Mouse (Mus musculus) embryonic facial prominence, embryonic 14.5 days (tissue): Measurements from ENCODE around the gene Nipal4. TPM values are rescaled to one million over a fixed set of nuclear protein-coding genes. Genes with fewer than 3 reads are reported as not detected.
A peak's percentile ranks its signal among the peaks of the same experiment; 100 is the strongest.

Source experiments
- ATAC-seq: fragments of 200-750 bp; cut with Nextera tagmentation; 2 replicates; pipeline ENCODE4 v1.8.0; 2017; ENCODE audit warnings: low read depth, moderate number of reproducible peaks, moderate TSS enrichment
- DNase-seq: peaks from one replicate; pipeline ENCODE4 v3.0.0-alpha.2; 2015; ENCODE audit warnings: low spot score
- H3K27ac ChIP-seq: fragments of 300-500 bp; sonication (generic); replicated peaks from 2 replicates; pipeline ENCODE4 v1.5.1; 2014; ENCODE audit warnings: low read depth, mild to moderate bottlenecking, low read length, moderate library complexity
- H3K27me3 ChIP-seq: fragments of 300-500 bp; sonication (generic); replicated peaks from 2 replicates; pipeline ENCODE4 v1.6.1; 2014; ENCODE audit warnings: low read length; ENCODE audit not compliant: control insufficient read depth, insufficient read depth
- H3K36me3 ChIP-seq: fragments of 300-500 bp; sonication (generic); 2 replicates; pipeline ENCODE4 v1.6.1; 2014; ENCODE audit warnings: low read length, mixed read lengths; ENCODE audit not compliant: control insufficient read depth, insufficient read depth
- H3K4me1 ChIP-seq: fragments of 300-500 bp; sonication (generic); 2 replicates; pipeline ENCODE4 v1.6.1; 2014; ENCODE audit warnings: antibody characterized with exemption, low read length; ENCODE audit not compliant: control insufficient read depth, insufficient read depth
- H3K4me2 ChIP-seq: fragments of 300-500 bp; sonication (generic); 2 replicates; pipeline ENCODE4 v1.6.1; 2014; ENCODE audit warnings: low read depth, mild to moderate bottlenecking, low read length, moderate library complexity, mixed read lengths
- H3K4me3 ChIP-seq: fragments of 300-500 bp; sonication (generic); 2 replicates; pipeline ENCODE4 v1.5.1; 2014; ENCODE audit warnings: low read depth, mild to moderate bottlenecking, low read length
- H3K9ac ChIP-seq: fragments of 300-500 bp; sonication (generic); 2 replicates; pipeline ENCODE4 v1.6.1; 2014; ENCODE audit warnings: low read depth, mild to moderate bottlenecking, low read length, moderate library complexity, mixed read lengths
- H3K9me3 ChIP-seq: fragments of 300-500 bp; sonication (generic); 2 replicates; pipeline ENCODE4 v1.6.1; 2016; ENCODE audit warnings: low read length; ENCODE audit not compliant: control insufficient read depth
- WGBS: fragments of 180-500 bp; shearing (Covaris S2); extraction: QIAGEN DNeasy Blood & Tissue Kit; methylation state at CpG from one replicate; pipeline ENCODE4 v1.1.7; 2014; 5-methylcytosine and 5-hydroxymethylcytosine counted together
- polyA plus RNA-seq: library from polyadenylated mRNA; unstranded; fragments of >200 nt; fragmentation: Nextera tagmentation; extraction: Ambion mirVana; gene quantifications from 2 replicates; pipeline ENCODE4 v1.2.1, GENCODE M21; 2014

Gene Nipal4
- polyA plus RNA-seq, 1 experiment from 2014 or later = 1.8 TPM

DNA sequence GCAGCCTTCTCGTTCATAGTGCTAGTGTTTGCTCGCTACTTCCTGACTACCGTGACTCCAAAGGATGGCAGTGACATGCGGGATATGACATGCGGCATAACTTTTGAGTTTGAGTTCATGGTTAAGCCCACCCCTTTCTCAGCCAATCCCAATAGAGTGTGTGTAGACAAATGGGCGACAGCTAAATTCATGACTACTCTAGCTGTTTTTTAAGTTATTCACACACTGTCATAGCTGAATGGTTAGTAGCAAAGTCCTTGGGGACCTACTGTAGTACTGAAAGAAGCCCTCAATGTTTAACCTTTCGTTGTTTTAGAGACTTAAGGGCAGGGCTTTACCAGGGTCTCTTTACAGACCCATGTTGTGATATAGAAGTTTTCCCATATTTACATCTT is 40.5 kb downstream of the Nipal4 start:
- no peak for ATAC-seq
- H3K27ac ChIP-seq = no peak overlapping the region
- H3K4me3 ChIP-seq = no peak overlapping the region
- no peaks in the 10 kb centered on the region for H3K4me1 ChIP-seq
- no peaks in the 10 kb centered on the region for H3K27me3 ChIP-seq
- no peak overlapping the region for H3K9ac ChIP-seq
- no peak overlapping the region for H3K4me2 ChIP-seq
- WGBS = 91% methylated on average over 7 of the region's 7 CpGs
- no peak for DNase-seq
- peaks cover 49% of the 10 kb centered on the region for H3K36me3 ChIP-seq
- no peaks in the 10 kb centered on the region for H3K9me3 ChIP-seq

DNA sequence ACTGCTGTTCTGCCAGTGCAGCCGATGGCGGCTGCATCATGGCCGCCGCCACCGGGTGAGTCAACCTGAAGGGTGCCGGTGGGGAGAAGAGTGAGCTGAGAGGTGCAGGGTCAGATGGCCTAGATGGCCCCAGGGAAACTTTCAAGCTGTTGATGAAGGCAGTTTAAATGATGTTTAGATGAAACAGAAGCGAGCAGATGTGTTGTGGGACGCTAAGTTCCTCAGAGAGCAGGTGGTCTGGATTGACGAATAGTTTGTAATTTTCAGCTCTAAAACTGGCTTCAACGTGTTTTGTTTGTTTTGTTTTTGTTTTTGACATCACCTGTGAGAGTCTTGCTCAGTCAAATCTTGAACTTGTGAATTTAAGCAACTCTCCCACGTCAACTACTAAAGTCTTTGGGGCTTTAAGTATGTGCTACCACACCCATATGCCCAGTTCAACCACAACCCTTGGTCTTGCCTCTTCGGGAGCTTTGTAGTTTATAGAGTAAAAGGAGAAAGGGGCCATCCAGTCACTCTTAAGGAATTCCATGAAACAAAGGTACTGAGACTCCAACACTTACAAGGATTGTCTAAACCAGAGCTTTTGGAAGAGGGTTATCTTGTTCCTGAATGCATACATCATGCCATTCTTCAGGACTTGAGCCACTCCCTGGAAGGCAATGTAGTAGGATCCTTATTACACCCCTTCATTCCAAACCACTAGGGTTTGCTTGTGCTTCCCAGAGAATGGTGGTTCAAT is 41.0 kb downstream of the Nipal4 start:
- Histone ChIP-seq H3K27ac (no peak overlapping the region), H3K4me1 (no peaks in the 10 kb centered on the region), H3K36me3 (peaks cover 51% of the 10 kb centered on the region), H3K4me2 (no peak overlapping the region), H3K9me3 (no peaks in the 10 kb centered on the region), H3K9ac (no peak overlapping the region), H3K27me3 (no peaks in the 10 kb centered on the region), H3K4me3 (no peak overlapping the region)
- ATAC-seq (no peak), DNase-seq (no peak)
- 90% methylated on average over 12 of the region's 12 CpGs for WGBS

- H3K27me3 ChIP-seq = no peaks in the 10 kb centered on the region
- H3K27ac ChIP-seq = no peak overlapping the region
- H3K4me2 ChIP-seq = no peak overlapping the region
- no peaks in the 10 kb centered on the region for H3K4me1 ChIP-seq
- 93% methylated on average over 8 of the region's 8 CpGs for WGBS
- H3K4me3 ChIP-seq = no peak overlapping the region
- peaks cover 47% of the 10 kb centered on the region for H3K36me3 ChIP-seq
- ATAC-seq = no peak
- DNase-seq = no peak
- H3K9me3 ChIP-seq = no peaks in the 10 kb centered on the region
- H3K9ac ChIP-seq = no peak overlapping the region
These were observed 42.9 kb downstream of the Nipal4 start for GRCm38 (mm10) chr11:46123328-46123866.

DNA sequence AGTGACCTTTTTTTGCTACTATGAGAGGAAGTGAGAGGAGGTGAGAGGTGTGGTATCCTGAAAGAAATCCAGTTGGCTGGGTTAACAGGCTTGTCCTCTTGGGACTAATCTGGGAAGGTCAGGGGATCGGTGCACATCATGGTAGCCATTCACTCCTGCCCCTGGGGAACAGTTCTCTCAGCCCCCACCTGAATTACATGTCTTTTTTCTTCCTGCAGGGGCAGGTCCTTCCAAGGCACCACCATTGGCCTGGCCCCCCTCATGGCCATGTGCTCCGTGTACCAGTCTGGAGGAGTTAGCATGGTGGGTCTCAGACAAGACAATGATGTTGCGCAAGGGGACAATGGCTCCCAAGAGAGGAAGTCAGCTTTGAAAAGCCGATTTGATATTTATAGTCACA is 43.4 kb downstream of the Nipal4 start:
- Histone ChIP-seq H3K27ac (no peak overlapping the region), H3K27me3 (no peaks in the 10 kb centered on the region), H3K9ac (no peak overlapping the region), H3K4me1 (no peaks in the 10 kb centered on the region), H3K9me3 (no peaks in the 10 kb centered on the region), H3K36me3 (peaks cover 49% of the 10 kb centered on the region), H3K4me2 (no peak overlapping the region), H3K4me3 (no peak overlapping the region)
- DNase-seq (no peak), ATAC-seq (no peak)
- 86% methylated on average over 4 of the region's 4 CpGs for WGBS

DNA sequence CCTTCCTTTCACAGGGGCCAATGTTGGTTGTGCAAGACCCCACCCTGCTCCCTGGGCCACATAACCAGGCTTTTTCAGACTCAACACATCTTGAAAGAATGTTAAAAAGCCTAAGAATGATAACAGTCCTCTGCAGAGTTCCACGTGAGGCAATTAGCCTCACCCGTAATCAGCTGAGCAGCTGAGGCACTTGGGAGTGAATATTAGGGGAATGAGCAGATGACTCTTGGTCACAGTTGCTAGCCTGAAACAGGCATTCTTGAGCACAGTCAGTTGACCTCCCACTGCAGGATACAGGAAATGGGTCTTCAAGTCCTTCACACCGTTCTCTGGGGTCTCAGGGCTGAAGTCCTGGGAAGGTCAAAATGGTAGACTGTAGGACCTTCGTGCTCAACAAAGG is 44.6 kb downstream of the Nipal4 start:
- ATAC-seq (no peak), DNase-seq (no peak)
- Histone ChIP-seq H3K27me3 (no peaks in the 10 kb centered on the region), H3K27ac (no peak overlapping the region), H3K4me2 (no peak overlapping the region), H3K36me3 (peaks cover 48% of the 10 kb centered on the region), H3K4me3 (no peak overlapping the region), H3K9ac (no peak overlapping the region), H3K4me1 (no peaks in the 10 kb centered on the region), H3K9me3 (no peaks in the 10 kb centered on the region)
- 80% methylated on average over 4 of the region's 4 CpGs for WGBS

DNA sequence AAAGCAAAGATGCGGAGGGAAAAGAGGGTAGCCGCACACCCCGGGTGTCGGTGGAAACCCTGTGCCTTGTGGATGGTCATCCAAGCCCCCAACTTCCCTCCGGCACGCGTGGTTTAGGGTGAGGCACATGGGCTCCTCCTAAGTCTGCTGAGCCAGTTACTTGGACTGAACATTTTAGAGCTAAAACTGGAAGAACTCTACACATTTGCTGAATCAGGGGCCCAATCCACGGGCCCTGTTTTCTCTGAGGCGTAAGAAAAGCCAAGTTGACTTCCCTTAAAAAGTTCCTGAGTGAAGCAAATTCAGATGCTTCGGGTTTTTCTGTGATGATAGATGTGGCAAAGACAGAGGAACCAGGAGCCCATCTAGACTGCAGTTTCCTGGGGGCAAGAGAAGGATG is 46.2 kb downstream of the Nipal4 start:
- DNase-seq = no peak
- H3K36me3 ChIP-seq = peaks cover 48% of the 10 kb centered on the region
- 67% methylated on average over 10 of the region's 10 CpGs for WGBS
- no peak overlapping the region for H3K9ac ChIP-seq
- H3K4me2 ChIP-seq = no peak overlapping the region
- no peaks in the 10 kb centered on the region for H3K27me3 ChIP-seq
- H3K4me1 ChIP-seq = no peaks in the 10 kb centered on the region
- no peak overlapping the region for H3K27ac ChIP-seq
- no peaks in the 10 kb centered on the region for H3K9me3 ChIP-seq
- H3K4me3 ChIP-seq = no peak overlapping the region
- ATAC-seq = no peak

GRCm38 (mm10) chr11:46119624-46120023 is 46.7 kb downstream of the Nipal4 start:
- Histone ChIP-seq H3K4me3 (no peak overlapping the region), H3K9me3 (no peaks in the 10 kb centered on the region), H3K4me1 (no peaks in the 10 kb centered on the region), H3K4me2 (no peak overlapping the region), H3K9ac (no peak overlapping the region), H3K36me3 (peaks cover 49% of the 10 kb centered on the region), H3K27me3 (no peaks in the 10 kb centered on the region), H3K27ac (no peak overlapping the region)
- WGBS = 8% methylated on average over 4 of the region's 4 CpGs
- peak; percentile 81 for ATAC-seq
- DNase-seq = peak; percentile 68

- 88% methylated on average over 2 of the region's 2 CpGs for WGBS
- no peak for ATAC-seq
- H3K4me1 ChIP-seq = no peaks in the 10 kb centered on the region
- peaks cover 41% of the 10 kb centered on the region for H3K36me3 ChIP-seq
- H3K27me3 ChIP-seq = no peaks in the 10 kb centered on the region
- H3K27ac ChIP-seq = no peak overlapping the region
- no peaks in the 10 kb centered on the region for H3K9me3 ChIP-seq
- no peak overlapping the region for H3K9ac ChIP-seq
- no peak for DNase-seq
- H3K4me2 ChIP-seq = no peak overlapping the region
- H3K4me3 ChIP-seq = no peak overlapping the region
These were observed 49.8 kb downstream of the Nipal4 start for GRCm38 (mm10) chr11:46116510-46116909.
